Mouse (Mus musculus) cerebellum, postnatal 36 days (tissue): ENCODE data around the gene Qrich2.

Experiments
- DNase-seq, 2 experiments: peaks; one replicate each; pipeline ENCODE4 v3.0.0; 2021 to 2022; ENCODE audit warnings: mixed read lengths in 2 of 2

Qrich2 gene

GRCm38 (mm10) chr11:116406231-116406728 lies 59.8 kb downstream of the Qrich2 start:
- DNase-seq: no peak

- no peak for DNase-seq
These were observed 60.4 kb downstream of the Qrich2 start for GRCm38 (mm10) chr11:116405601-116406000.

DNA sequence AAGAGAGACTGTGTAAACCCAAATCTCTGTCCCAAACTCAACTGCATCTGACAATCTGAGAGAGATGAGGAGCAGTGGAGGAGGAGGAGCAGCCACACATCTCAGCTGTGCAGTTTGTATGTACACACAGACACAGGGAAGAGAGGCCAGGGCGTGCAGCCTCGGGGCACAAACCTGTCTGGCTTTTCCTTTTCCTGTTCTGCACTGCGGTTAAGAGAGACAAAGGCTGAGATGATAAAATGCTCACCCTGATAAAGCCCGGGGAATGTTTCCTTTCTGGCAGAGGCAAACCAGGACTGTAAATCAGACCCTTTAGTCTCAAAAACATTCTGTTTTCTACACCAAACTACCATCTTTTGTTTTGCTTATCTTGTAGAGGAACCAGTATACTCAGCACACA lies 65.5 kb downstream of the Qrich2 start:
- no peak for DNase-seq

DNA sequence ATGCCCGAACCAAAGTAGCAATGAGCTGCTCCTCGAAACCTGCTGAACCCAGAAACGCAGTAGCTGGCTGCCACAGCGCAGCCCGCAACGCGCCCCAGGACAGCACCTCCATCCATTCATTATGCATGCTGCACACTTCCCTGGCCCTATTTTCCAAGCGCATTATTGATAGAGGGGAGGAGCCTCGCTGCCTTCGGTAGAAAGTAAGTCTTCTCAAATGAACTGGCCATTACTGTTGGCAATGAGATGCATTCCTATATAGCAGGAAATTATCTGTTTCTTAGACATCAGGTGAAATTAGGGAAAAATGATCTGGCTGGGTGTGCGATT lies 67.7 kb downstream of the Qrich2 start:
- no peak for DNase-seq

- DNase-seq: no peak
These were observed 68.3 kb downstream of the Qrich2 start for GRCm38 (mm10) chr11:116397517-116398347.

DNA sequence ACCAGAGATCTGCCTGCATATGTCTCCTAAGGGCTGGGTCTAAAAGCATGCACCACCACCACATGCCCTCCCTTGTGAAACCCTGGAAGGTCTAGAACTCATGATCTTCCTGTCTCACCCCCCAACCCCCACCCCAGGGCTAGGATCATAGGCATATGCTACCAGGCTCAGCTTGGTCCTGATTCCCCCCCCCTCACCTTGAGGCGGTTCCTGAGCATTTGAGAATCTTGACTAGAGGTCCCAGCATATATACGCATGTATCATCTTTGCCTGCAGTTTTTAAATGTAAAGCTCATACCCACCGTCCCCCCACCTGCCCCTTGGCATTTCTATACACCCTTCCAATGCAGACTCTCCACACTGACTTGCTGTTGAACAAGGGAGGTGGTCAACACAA lies 69.1 kb downstream of the Qrich2 start:
- DNase-seq: no peak

- no peak for DNase-seq
These were observed 69.6 kb downstream of the Qrich2 start for GRCm38 (mm10) chr11:116396276-116396933.

GRCm38 (mm10) chr11:116394769-116395168 lies 71.3 kb downstream of the Qrich2 start:
- no peak for DNase-seq
